Mouse (Mus musculus) heart, embryonic 13.5 days (tissue): ENCODE data around the gene Sytl3. TPM values are rescaled to one million over a fixed set of nuclear protein-coding genes. Genes with fewer than 3 reads are reported as not detected.

Source experiments
- ATAC-seq: fragments of 200-750 bp; cut with Nextera tagmentation; 2 replicates; pipeline ENCODE4 v1.8.0; 2017; ENCODE audit warnings: moderate TSS enrichment; ENCODE audit not compliant: insufficient number of reproducible peaks, low FRiP score, low TSS enrichment; ENCODE audit errors: extremely low read depth
- H3K27ac ChIP-seq: fragments of 300-500 bp; sonication (generic); replicated peaks from 2 replicates; pipeline ENCODE4 v1.5.1; 2015; ENCODE audit warnings: moderate library complexity, mild to moderate bottlenecking, inconsistent platforms
- H3K27me3 ChIP-seq: fragments of 300-500 bp; sonication (generic); replicated peaks from 2 replicates; pipeline ENCODE4 v1.6.1; 2015; ENCODE audit warnings: mild to moderate bottlenecking, inconsistent platforms
- H3K36me3 ChIP-seq: fragments of 300-500 bp; sonication (generic); 2 replicates; pipeline ENCODE4 v1.6.1; 2015; ENCODE audit warnings: mild to moderate bottlenecking, inconsistent platforms
- H3K4me1 ChIP-seq: fragments of 300-500 bp; sonication (generic); 2 replicates; pipeline ENCODE4 v1.6.1; 2015; ENCODE audit warnings: inconsistent platforms
- H3K4me2 ChIP-seq: fragments of 300-500 bp; sonication (generic); 2 replicates; pipeline ENCODE4 v1.6.1; 2015; ENCODE audit warnings: inconsistent platforms, mild to moderate bottlenecking, moderate library complexity
- H3K4me3 ChIP-seq: fragments of 300-500 bp; sonication (generic); 2 replicates; pipeline ENCODE4 v1.5.1; 2015; ENCODE audit warnings: moderate library complexity, mild to moderate bottlenecking, inconsistent platforms
- H3K9ac ChIP-seq: fragments of 300-500 bp; sonication (generic); 2 replicates; pipeline ENCODE4 v1.6.1; 2015; ENCODE audit warnings: inconsistent platforms, mild to moderate bottlenecking, moderate library complexity
- H3K9me3 ChIP-seq: fragments of 300-500 bp; sonication (generic); 2 replicates; pipeline ENCODE4 v1.6.1; 2016; ENCODE audit warnings: inconsistent platforms
- WGBS: fragments of 180-500 bp; shearing (Covaris S2); methylation state at CpG from one replicate; pipeline ENCODE4 v1.1.7; 2015; ENCODE audit warnings: mixed read lengths; 5-methylcytosine and 5-hydroxymethylcytosine counted together
- polyA plus RNA-seq: library from polyadenylated mRNA; unstranded; fragments of >200 nt; fragmentation: Nextera tagmentation; extraction: Ambion mirVana; gene quantifications from 2 replicates; pipeline ENCODE4 v1.2.1, GENCODE M21; 2015

Sytl3 gene
- polyA plus RNA-seq, 1 experiment from 2014 or later = not detected

GRCm38 (mm10) chr17:6729244-6729742 lies 70.4 kb downstream of the Sytl3 start:
- Histone ChIP-seq H3K4me1 (no peaks in the 10 kb centered on the region), H3K4me2 (no peak overlapping the region), H3K27me3 (no peaks in the 10 kb centered on the region), H3K36me3 (no peaks in the 10 kb centered on the region), H3K27ac (no peak overlapping the region), H3K4me3 (no peak overlapping the region), H3K9me3 (no peaks in the 10 kb centered on the region), H3K9ac (no peak overlapping the region)
- WGBS = 30% methylated on average over 6 of the region's 6 CpGs
- ATAC-seq = no peak

- Histone ChIP-seq H3K27me3 (no peaks in the 10 kb centered on the region), H3K4me3 (no peak overlapping the region), H3K9ac (no peak overlapping the region), H3K36me3 (no peaks in the 10 kb centered on the region), H3K4me2 (no peak overlapping the region), H3K4me1 (no peaks in the 10 kb centered on the region), H3K9me3 (no peaks in the 10 kb centered on the region), H3K27ac (no peak overlapping the region)
- ATAC-seq = no peak
- 63% methylated on average over 8 of the region's 8 CpGs for WGBS
Measured at GRCm38 (mm10) chr17:6731132-6731531, 72.2 kb downstream of the Sytl3 start.

- no peaks in the 10 kb centered on the region for H3K27me3 ChIP-seq
- H3K9me3 ChIP-seq = no peaks in the 10 kb centered on the region
- no peaks in the 10 kb centered on the region for H3K36me3 ChIP-seq
- no peak overlapping the region for H3K9ac ChIP-seq
- H3K27ac ChIP-seq = no peak overlapping the region
- H3K4me3 ChIP-seq = no peak overlapping the region
- no peak for ATAC-seq
- peaks cover 2% of the 10 kb centered on the region for H3K4me1 ChIP-seq
- no peak overlapping the region for H3K4me2 ChIP-seq
- 83% methylated on average over 12 of the region's 12 CpGs for WGBS
Measured at GRCm38 (mm10) chr17:6731634-6732033, 72.7 kb downstream of the Sytl3 start.

- H3K9ac ChIP-seq = no peak overlapping the region
- no peak overlapping the region for H3K27ac ChIP-seq
- WGBS = 85% methylated on average over 4 of the region's 4 CpGs
- no peak overlapping the region for H3K4me3 ChIP-seq
- peaks cover 4% of the 10 kb centered on the region; the same call in 1 of the 2 replicates for H3K36me3 ChIP-seq
- no peaks in the 10 kb centered on the region for H3K9me3 ChIP-seq
- no peak for ATAC-seq
- peaks cover 8% of the 10 kb centered on the region for H3K4me1 ChIP-seq
- no peaks in the 10 kb centered on the region for H3K27me3 ChIP-seq
- no peak overlapping the region for H3K4me2 ChIP-seq
Measured at GRCm38 (mm10) chr17:6732665-6733064, 73.8 kb downstream of the Sytl3 start.

- no peaks in the 10 kb centered on the region for H3K27me3 ChIP-seq
- H3K9me3 ChIP-seq = no peaks in the 10 kb centered on the region
- ATAC-seq = no peak
- no peak overlapping the region for H3K4me3 ChIP-seq
- no peak overlapping the region for H3K9ac ChIP-seq
- no peak overlapping the region for H3K27ac ChIP-seq
- peaks cover 11% of the 10 kb centered on the region for H3K36me3 ChIP-seq
- H3K4me2 ChIP-seq = no peak overlapping the region
- H3K4me1 ChIP-seq = peaks cover 8% of the 10 kb centered on the region
- WGBS = 86% methylated on average over 10 of the region's 10 CpGs
Measured at GRCm38 (mm10) chr17:6733322-6733875, 74.5 kb downstream of the Sytl3 start.

DNA sequence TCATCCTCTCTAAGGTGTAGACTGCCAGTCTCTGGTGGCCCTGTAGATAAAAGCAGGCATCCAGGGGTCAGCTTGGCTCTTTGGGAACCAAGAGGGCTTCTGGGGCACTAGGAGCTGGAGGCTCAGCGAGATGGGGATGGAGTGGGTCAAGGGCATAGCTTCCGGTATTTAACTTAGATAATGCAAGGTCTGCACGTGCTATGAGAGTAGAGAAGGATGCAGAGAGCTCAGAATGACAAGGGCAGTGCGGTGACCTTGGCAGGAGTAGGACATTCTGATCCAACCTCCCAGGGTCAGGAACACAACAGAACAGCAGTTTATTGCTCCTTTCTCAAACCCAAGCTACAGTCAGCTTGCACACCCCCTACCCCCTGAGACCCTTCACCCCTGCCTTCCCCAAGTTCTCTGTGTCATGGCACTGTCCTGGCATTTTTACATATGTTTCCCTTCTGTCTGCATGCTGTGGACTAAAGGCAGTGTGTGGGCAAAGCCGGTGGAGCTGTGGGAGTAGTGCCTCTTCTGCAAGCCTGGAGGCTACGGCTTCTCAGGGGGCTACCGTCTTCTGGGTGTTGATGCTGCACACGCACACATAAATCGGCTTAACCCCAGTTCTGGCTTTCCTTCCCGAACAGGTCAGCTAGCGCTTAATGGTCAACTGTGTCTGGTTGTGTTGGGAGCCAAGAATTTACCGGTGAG lies 76.0 kb downstream of the Sytl3 start:
- Histone ChIP-seq H3K4me2 (no peak overlapping the region), H3K36me3 (peaks cover 26% of the 10 kb centered on the region), H3K4me1 (peaks cover 8% of the 10 kb centered on the region), H3K9me3 (no peaks in the 10 kb centered on the region), H3K27me3 (no peaks in the 10 kb centered on the region), H3K9ac (no peak overlapping the region), H3K27ac (no peak overlapping the region), H3K4me3 (no peak overlapping the region)
- no peak for ATAC-seq
- 78% methylated on average over 12 of the region's 12 CpGs for WGBS

DNA sequence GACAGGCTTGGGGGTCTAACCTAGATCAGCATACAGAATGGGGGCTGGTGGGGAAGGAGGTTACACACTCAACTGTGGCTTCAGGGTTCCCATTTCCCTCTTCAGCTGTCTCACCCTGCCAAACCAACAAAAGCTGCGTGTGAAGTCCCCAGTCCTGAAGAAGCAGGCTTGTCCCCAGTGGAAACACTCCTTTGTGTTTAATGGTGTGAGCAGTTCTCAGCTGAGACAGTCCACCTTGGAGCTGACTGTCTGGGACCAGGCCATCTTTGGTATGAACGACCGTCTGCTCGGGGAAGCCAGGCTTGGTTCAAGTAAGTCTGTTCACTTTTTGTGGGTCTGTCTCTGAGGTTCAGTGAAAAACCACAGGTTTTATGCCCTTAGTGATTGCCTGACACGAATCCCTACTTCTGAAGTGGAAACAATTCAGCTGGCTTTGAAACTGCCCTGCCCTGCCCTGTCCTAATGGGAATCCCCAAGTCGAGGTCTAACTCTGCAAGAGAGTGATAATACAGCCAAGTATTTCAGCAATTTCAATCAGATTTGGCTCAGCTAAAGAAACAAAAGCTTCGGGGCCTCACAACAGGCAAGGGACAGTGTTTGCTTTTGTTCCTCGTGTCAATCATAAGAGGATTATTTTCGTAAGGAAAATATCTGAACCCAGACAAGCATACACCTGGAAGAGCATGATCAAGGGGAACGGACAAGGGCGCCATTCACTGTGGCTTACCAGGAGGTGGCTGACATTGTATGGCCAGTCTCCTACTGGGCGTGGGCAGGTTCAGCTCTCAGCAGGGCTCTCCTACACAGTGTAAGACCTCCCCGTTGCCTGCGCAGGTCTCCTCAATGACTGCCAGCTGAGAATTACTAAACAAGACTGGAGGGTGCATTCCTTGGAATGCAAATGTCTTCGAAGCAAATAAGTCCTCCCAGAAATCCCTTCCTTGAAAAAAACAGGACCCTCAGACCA lies 77.7 kb downstream of the Sytl3 start:
- no peak for ATAC-seq

GRCm38 (mm10) chr17:6737273-6737997 lies 78.5 kb downstream of the Sytl3 start:
- H3K9me3 ChIP-seq = no peaks in the 10 kb centered on the region
- H3K27me3 ChIP-seq = no peaks in the 10 kb centered on the region
- H3K27ac ChIP-seq = no peak overlapping the region; the same call in 1 of the 2 replicates
- H3K9ac ChIP-seq = no peak overlapping the region
- no peak overlapping the region for H3K4me2 ChIP-seq
- peaks cover 23% of the 10 kb centered on the region for H3K4me1 ChIP-seq
- no peak overlapping the region for H3K4me3 ChIP-seq
- ATAC-seq = no peak
- peaks cover 46% of the 10 kb centered on the region for H3K36me3 ChIP-seq
- 76% methylated on average over 12 of the region's 12 CpGs for WGBS

More for the DNA sequence above, 77.7 kb downstream of the Sytl3 start:
- Histone ChIP-seq H3K4me1 (peaks cover 14% of the 10 kb centered on the region), H3K36me3 (peaks cover 43% of the 10 kb centered on the region), H3K27ac (no peak overlapping the region; the same call in 1 of the 2 replicates), H3K9me3 (no peaks in the 10 kb centered on the region), H3K9ac (no peak overlapping the region), H3K4me2 (no peak overlapping the region), H3K27me3 (no peaks in the 10 kb centered on the region), H3K4me3 (no peak overlapping the region)
- WGBS = 51% methylated on average over 15 of the region's 15 CpGs

- no peak overlapping the region for H3K27ac ChIP-seq
- H3K4me2 ChIP-seq = no peak overlapping the region
- no peak for ATAC-seq
- peaks cover 46% of the 10 kb centered on the region for H3K36me3 ChIP-seq
- no peak overlapping the region for H3K9ac ChIP-seq
- no peak overlapping the region for H3K4me3 ChIP-seq
- no peaks in the 10 kb centered on the region for H3K9me3 ChIP-seq
- peaks cover 37% of the 10 kb centered on the region for H3K4me1 ChIP-seq
- 84% methylated on average over 7 of the region's 7 CpGs for WGBS
- H3K27me3 ChIP-seq = no peaks in the 10 kb centered on the region
Measured at GRCm38 (mm10) chr17:6738836-6739235, 79.9 kb downstream of the Sytl3 start.

GRCm38 (mm10) chr17:6739266-6739665 lies 80.4 kb downstream of the Sytl3 start:
- no peak overlapping the region for H3K27ac ChIP-seq
- 78% methylated on average over 13 of the region's 13 CpGs for WGBS
- no peaks in the 10 kb centered on the region for H3K27me3 ChIP-seq
- no peak overlapping the region for H3K4me2 ChIP-seq
- H3K9me3 ChIP-seq = no peaks in the 10 kb centered on the region
- peaks cover 49% of the 10 kb centered on the region for H3K36me3 ChIP-seq
- H3K9ac ChIP-seq = no peak overlapping the region
- no peak overlapping the region for H3K4me3 ChIP-seq
- ATAC-seq = no peak
- peaks cover 41% of the 10 kb centered on the region for H3K4me1 ChIP-seq

DNA sequence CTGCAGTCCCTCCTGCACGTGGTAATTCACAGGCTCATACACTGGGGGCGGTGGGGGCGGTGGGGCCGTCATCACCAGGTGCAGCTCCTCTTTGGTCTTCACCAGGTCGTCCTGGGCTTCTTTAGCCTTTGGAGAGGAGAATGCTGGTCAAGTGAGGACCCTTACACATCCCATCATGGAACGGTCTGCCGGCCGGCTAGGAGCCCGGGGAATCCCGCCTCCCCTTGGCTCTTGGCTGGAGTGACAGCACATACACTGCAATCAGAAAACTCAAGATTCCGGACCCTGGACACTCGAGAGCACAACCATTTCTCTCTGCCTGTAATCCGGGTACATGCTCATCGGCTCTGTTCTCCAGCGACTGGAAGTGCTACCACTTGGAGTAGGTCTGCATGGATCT lies 80.9 kb downstream of the Sytl3 start:
- Histone ChIP-seq H3K36me3 (peaks cover 53% of the 10 kb centered on the region), H3K4me2 (no peak overlapping the region), H3K27ac (no peak overlapping the region), H3K9me3 (no peaks in the 10 kb centered on the region), H3K4me1 (peaks cover 46% of the 10 kb centered on the region), H3K4me3 (no peak overlapping the region), H3K27me3 (no peaks in the 10 kb centered on the region), H3K9ac (no peak overlapping the region)
- no peak for ATAC-seq
- 82% methylated on average over 15 of the region's 15 CpGs for WGBS
